Mouse (Mus musculus) CH12.LX (cell line): ENCODE data around the gene Tlx1. TPM values are rescaled to one million over a fixed set of nuclear protein-coding genes. Genes with fewer than 3 reads are reported as not detected.

ENCODE experiments used
- DNase-seq: peaks from one replicate; pipeline ENCODE4 v3.0.0-alpha.2; 2013; ENCODE audit errors: extremely low read depth
- H3K27ac ChIP-seq: 2 replicates; pipeline ENCODE4 v1.5.1; 2012; ENCODE audit warnings: low read depth, mild to moderate bottlenecking, control low read depth, moderate library complexity; ENCODE audit not compliant: insufficient read depth
- H3K27me3 ChIP-seq: replicated peaks from 2 replicates; pipeline ENCODE3; 2012; ENCODE audit warnings: inconsistent platforms
- H3K36me3 ChIP-seq, 2 experiments: replicated peaks in 1 of 2; 2 replicates each; pipeline versions ENCODE3 to v1.6.1; 2012; ENCODE audit warnings: inconsistent platforms in 1 of 2, low read length in 1 of 2, mild to moderate bottlenecking in 1 of 2, mixed read lengths in 1 of 2, moderate library complexity in 1 of 2; ENCODE audit not compliant: control insufficient read depth in 1 of 2, insufficient read depth in 1 of 2
- H3K4me1 ChIP-seq, 2 experiments: 2 replicates each; pipeline ENCODE4 v1.6.1; 2012; ENCODE audit warnings: inconsistent platforms in 1 of 2, moderate library complexity in 1 of 2; ENCODE audit not compliant: insufficient read depth in 2 of 2, control insufficient read depth in 1 of 2
- H3K4me2 ChIP-seq: 2 replicates; pipeline ENCODE4 v1.6.1; 2012; ENCODE audit warnings: low read depth, mild to moderate bottlenecking, control low read depth; ENCODE audit not compliant: poor library complexity, insufficient read depth, severe bottlenecking
- H3K4me3 ChIP-seq, 3 experiments: fragments of 150-350 bp in 1 of 3; sonication (generic) in 1 of 3; replicated peaks in 1 of 3; 2 replicates each; pipeline versions ENCODE3 to v1.5.1; 2011 to 2012; ENCODE audit warnings: low read depth in 2 of 3, low read length in 2 of 3, mild to moderate bottlenecking in 2 of 3, moderate library complexity in 2 of 3, control low read depth in 1 of 3, improper control_type of control experiment in 1 of 3, inconsistent platforms in 1 of 3, mixed read lengths in 1 of 3; ENCODE audit not compliant: poor library complexity in 1 of 3
- H3K79me2 ChIP-seq: replicated peaks from 2 replicates; pipeline ENCODE4 v1.6.1; 2012; ENCODE audit warnings: mild to moderate bottlenecking, moderate library complexity; ENCODE audit not compliant: control insufficient read depth, poor library complexity, insufficient read depth, severe bottlenecking; ENCODE audit errors: extremely low read depth
- H3K9ac ChIP-seq: 2 replicates; pipeline ENCODE4 v1.6.1; 2012; ENCODE audit warnings: low read depth, mild to moderate bottlenecking, control low read depth, moderate library complexity; ENCODE audit not compliant: insufficient read depth
- H3K9me3 ChIP-seq: replicated peaks from 2 replicates; pipeline ENCODE3; 2012; ENCODE audit warnings: low read length, inconsistent platforms, mixed read lengths
- CHD1 ChIP-seq: IDR thresholded peaks from 2 replicates; pipeline ENCODE4 v1.6.1; 2012; ENCODE audit warnings: low read depth, low read length, improper control_type of control experiment, inconsistent platforms
- CTCF ChIP-seq, 2 experiments: IDR thresholded peaks in 1 of 2; conservative IDR thresholded peaks in 1 of 2; 2 replicates each; pipeline ENCODE4 v1.5.1; 2011 to 2012; ENCODE audit warnings: low read depth in 2 of 2, low read length in 2 of 2, improper control_type of control experiment in 1 of 2, inconsistent platforms in 1 of 2, mild to moderate bottlenecking in 1 of 2, moderate library complexity in 1 of 2
- E2F4 ChIP-seq: IDR thresholded peaks from 2 replicates; pipeline ENCODE4 v1.6.1; 2011; ENCODE audit warnings: low read depth, low read length, improper control_type of control experiment; ENCODE audit not compliant: insufficient replicate concordance
- EP300 ChIP-seq: IDR thresholded peaks from 2 replicates; pipeline ENCODE4 v1.6.1; 2011; ENCODE audit warnings: low read length, improper control_type of control experiment
- ETS1 ChIP-seq: conservative IDR thresholded peaks from 2 replicates; pipeline ENCODE4 v1.6.1; 2012; ENCODE audit warnings: low read depth, mild to moderate bottlenecking, inconsistent platforms, low read length, improper control_type of control experiment, moderate library complexity
- HCFC1 ChIP-seq: IDR thresholded peaks from 2 replicates; pipeline ENCODE4 v1.6.1; 2012; ENCODE audit warnings: low read depth, mild to moderate bottlenecking, inconsistent platforms, low read length, improper control_type of control experiment
- IRF4 ChIP-seq: IDR thresholded peaks from 2 replicates; pipeline ENCODE4 v1.6.1; 2014; ENCODE audit warnings: low read depth, mild to moderate bottlenecking, inconsistent platforms, low read length, improper control_type of control experiment
- JUN ChIP-seq: IDR thresholded peaks from 2 replicates; pipeline ENCODE4 v1.6.1; 2011; ENCODE audit warnings: low read depth, mild to moderate bottlenecking, low read length, improper control_type of control experiment, moderate library complexity; ENCODE audit not compliant: insufficient read depth
- JUND ChIP-seq: conservative IDR thresholded peaks from 2 replicates; pipeline ENCODE4 v1.6.1; 2011; ENCODE audit warnings: low read depth, low read length, improper control_type of control experiment
- KAT2A ChIP-seq: IDR thresholded peaks from 2 replicates; pipeline ENCODE4 v1.6.1; 2012; ENCODE audit warnings: low read length, improper control_type of control experiment, inconsistent platforms; ENCODE audit not compliant: insufficient replicate concordance
- MAFK ChIP-seq: IDR thresholded peaks from 2 replicates; pipeline ENCODE4 v1.6.1; 2011; ENCODE audit warnings: low read length, improper control_type of control experiment; ENCODE audit not compliant: insufficient replicate concordance
- MAZ ChIP-seq: IDR thresholded peaks from 2 replicates; pipeline ENCODE4 v1.6.1; 2012; ENCODE audit warnings: low read depth, mild to moderate bottlenecking, inconsistent platforms, low read length, improper control_type of control experiment, moderate library complexity
- MEF2A ChIP-seq: IDR thresholded peaks from 2 replicates; pipeline ENCODE4 v1.6.1; 2014; ENCODE audit warnings: low read depth, mild to moderate bottlenecking, inconsistent platforms, low read length, improper control_type of control experiment, borderline replicate concordance
- MYC ChIP-seq: IDR thresholded peaks from 2 replicates; pipeline ENCODE4 v1.6.1; 2011; ENCODE audit warnings: low read depth, mild to moderate bottlenecking, improper control_type of control experiment, low read length
- NELFE ChIP-seq: IDR thresholded peaks from 2 replicates; pipeline ENCODE4 v1.6.1; 2011; ENCODE audit warnings: low read depth, low read length, improper control_type of control experiment
- NRF1 ChIP-seq: IDR thresholded peaks from 2 replicates; pipeline ENCODE4 v1.6.1; 2014; ENCODE audit warnings: low read depth, mild to moderate bottlenecking, inconsistent platforms, low read length, improper control_type of control experiment, moderate library complexity
- PAX5 ChIP-seq: IDR thresholded peaks from 2 replicates; pipeline ENCODE4 v1.6.1; 2012; ENCODE audit warnings: low read length, inconsistent platforms, mixed read lengths
- RCOR1 ChIP-seq: conservative IDR thresholded peaks from 2 replicates; pipeline ENCODE4 v1.6.1; 2012; ENCODE audit warnings: low read depth, mild to moderate bottlenecking, inconsistent platforms, low read length, improper control_type of control experiment
- SIN3A ChIP-seq: IDR thresholded peaks from 2 replicates; pipeline ENCODE4 v1.6.1; 2012; ENCODE audit warnings: low read length, improper control_type of control experiment, inconsistent platforms
- SMC3 ChIP-seq: IDR thresholded peaks from 2 replicates; pipeline ENCODE4 v1.6.1; 2011; ENCODE audit warnings: low read depth, low read length, improper control_type of control experiment
- TBP ChIP-seq: conservative IDR thresholded peaks from 2 replicates; pipeline ENCODE4 v1.6.1; 2011; ENCODE audit warnings: low read depth, low read length, improper control_type of control experiment
- TCF12 ChIP-seq: IDR thresholded peaks from 2 replicates; pipeline ENCODE4 v1.6.1; 2014; ENCODE audit warnings: low read depth, mild to moderate bottlenecking, inconsistent platforms, low read length, improper control_type of control experiment
- USF1 ChIP-seq: IDR thresholded peaks from 2 replicates; pipeline ENCODE4 v1.6.1; 2014; ENCODE audit warnings: low read depth, mild to moderate bottlenecking, inconsistent platforms, low read length, improper control_type of control experiment
- USF2 ChIP-seq: conservative IDR thresholded peaks from 2 replicates; pipeline ENCODE4 v1.6.1; 2011; ENCODE audit warnings: low read depth, low read length, improper control_type of control experiment
- dilution Hi-C: fragments of 300-500 bp; cut with MboI; formaldehyde crosslinking; loops from 2 replicates; pipeline ENCODE4 v1.14.3; 2020; ENCODE audit warnings: low sequenced_read_pairs; ENCODE audit not compliant: extremely low pct_unique_long_range_greater_than_20kb, extremely low pct_ligation_motif_present
- in situ Hi-C: fragments of 300-500 bp; cut with MboI; formaldehyde crosslinking; loops from 3 replicates; pipeline ENCODE4 v1.14.3; 2019; ENCODE audit warnings: low sequenced_read_pairs, low pct_ligation_motif_present, low pct_unique_long_range_greater_than_20kb, mixed read lengths
- polyA plus RNA-seq: library from polyadenylated mRNA; unstranded; fragments of >175 nt; gene quantifications from 2 replicates; pipeline ENCODE4 v1.2.1, GENCODE M21; 2012; ENCODE audit warnings: low read depth; ENCODE audit not compliant: insufficient read length
- total RNA-seq, 2 experiments: library from RNA; depleted of rRNA; stranded (reverse); fragments of 300-350 nt in 1 of 2; fragments of >200 nt in 1 of 2; gene quantifications; 2 replicates each; pipeline ENCODE4 v1.2.3; 2012 to 2014

Gene Tlx1
- total and polyA plus RNA-seq, 3 experiments = not detected

DNA sequence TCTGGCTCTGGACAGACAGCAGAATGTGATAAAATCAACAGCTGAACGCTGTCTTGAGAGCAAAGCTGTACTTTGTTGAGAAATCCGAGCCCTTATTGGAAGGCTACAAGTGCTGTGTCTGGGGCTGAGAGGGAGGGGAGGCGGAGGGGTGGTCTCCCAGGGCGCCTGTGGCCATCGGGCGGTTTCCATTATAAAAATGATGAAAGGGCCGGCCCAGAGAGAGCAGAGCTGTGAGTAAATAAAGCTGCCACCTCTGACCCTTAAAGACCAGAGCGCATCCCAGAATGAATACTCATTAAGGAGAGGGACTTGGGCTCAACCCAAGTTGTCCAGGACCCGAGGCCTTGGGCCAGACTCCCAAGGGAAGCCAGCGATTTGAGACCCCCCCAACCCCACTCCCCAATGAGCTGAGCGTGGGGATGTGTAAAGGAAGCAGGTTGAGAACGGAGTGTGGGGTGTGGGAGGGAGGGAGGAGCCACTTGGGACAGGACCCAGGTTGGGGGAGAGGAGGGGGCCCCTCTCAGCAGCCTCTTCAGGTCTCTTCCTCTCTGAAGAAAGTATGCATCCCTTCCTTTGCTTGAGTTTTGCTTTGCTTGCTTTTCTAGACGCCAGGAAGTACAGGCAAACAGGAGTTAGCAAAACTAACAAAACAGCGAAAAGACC lies 18.4 kb upstream of the Tlx1 start:
- TF ChIP-seq TCF12 (no peak), NELFE (no peak), TBP (no peak), KAT2A (no peak), SIN3A (no peak), USF1 (no peak), JUND (no peak), IRF4 (no peak), NRF1 (no peak), USF2 (no peak), MAFK (no peak), MEF2A (no peak), JUN (no peak), CTCF (conservative IDR thresholded peaks at IDR 0.05 in 1 of 2, IDR thresholded peaks at IDR 0.05 in 1 of 2; ENCODE audit: low read depth in 2 of 2, low read length in 2 of 2) (no peak), MAZ (no peak), MYC (no peak)
- dilution Hi-C loops (no loop called here), in situ Hi-C loops (no loop called here)
- Histone ChIP-seq H3K9me3 (peaks cover 6% of the 10 kb centered on the region), H3K9ac (no peak overlapping the region), H3K4me3 (no peak overlapping the region), H3K4me2 (no peak overlapping the region), H3K27me3 (peaks cover 88% of the 10 kb centered on the region), H3K27ac (no peak overlapping the region), H3K4me1 (peaks cover 0 to 3% of the 10 kb centered on the region in 2 experiments; a peak in 2 of 4 replicates), H3K79me2 (no peaks in the 10 kb centered on the region), H3K36me3 (no peaks in the 10 kb centered on the region)
- DNase-seq = no peak

DNA sequence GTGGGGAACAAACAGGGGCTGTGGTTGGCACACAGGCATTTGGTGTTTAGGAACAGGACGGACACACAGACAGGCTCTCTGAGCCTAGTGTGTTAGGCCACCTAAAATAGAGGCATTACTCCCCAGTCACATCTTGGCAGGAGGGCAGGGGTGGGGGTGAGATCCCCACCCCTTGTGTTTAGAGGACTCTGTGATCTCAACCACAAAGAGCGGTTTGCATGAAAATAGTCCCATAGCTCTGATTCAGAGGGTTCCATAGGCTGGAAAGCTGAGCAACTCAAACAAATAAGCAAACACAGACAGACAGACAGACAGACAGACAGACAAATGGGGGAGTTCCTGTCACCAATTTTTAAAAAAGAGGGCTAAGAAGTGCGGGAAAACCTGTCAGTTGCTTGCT lies 7.9 kb upstream of the Tlx1 start:
- Histone ChIP-seq H3K4me2 (no peak overlapping the region), H3K36me3 (no peaks in the 10 kb centered on the region), H3K27ac (no peak overlapping the region), H3K4me1 (no peaks in the 10 kb centered on the region), H3K9ac (no peak overlapping the region), H3K27me3 (peaks cover 97% of the 10 kb centered on the region), H3K79me2 (no peaks in the 10 kb centered on the region), H3K4me3 (no peak overlapping the region), H3K9me3 (no peaks in the 10 kb centered on the region)
- in situ Hi-C loops (no loop called here), dilution Hi-C loops (no loop called here)
- TF ChIP-seq EP300 = no peak
- no peak for TF ChIP-seq PAX5
- TF ChIP-seq HCFC1 = no peak
- TF ChIP-seq RCOR1 = no peak
- TF ChIP-seq CHD1 = no peak
- TF ChIP-seq NELFE = no peak
- TF ChIP-seq SIN3A = no peak
- no peak for TF ChIP-seq E2F4
- TF ChIP-seq IRF4 = no peak
- no peak for TF ChIP-seq MEF2A
- no peak for TF ChIP-seq TBP
- TF ChIP-seq ETS1 = no peak
- TF ChIP-seq SMC3 = no peak
- TF ChIP-seq JUND = no peak
- DNase-seq = no peak
